Mouse (Mus musculus): ENCODE results near the gene Gm20388.

The Gm20388 gene

DNA sequence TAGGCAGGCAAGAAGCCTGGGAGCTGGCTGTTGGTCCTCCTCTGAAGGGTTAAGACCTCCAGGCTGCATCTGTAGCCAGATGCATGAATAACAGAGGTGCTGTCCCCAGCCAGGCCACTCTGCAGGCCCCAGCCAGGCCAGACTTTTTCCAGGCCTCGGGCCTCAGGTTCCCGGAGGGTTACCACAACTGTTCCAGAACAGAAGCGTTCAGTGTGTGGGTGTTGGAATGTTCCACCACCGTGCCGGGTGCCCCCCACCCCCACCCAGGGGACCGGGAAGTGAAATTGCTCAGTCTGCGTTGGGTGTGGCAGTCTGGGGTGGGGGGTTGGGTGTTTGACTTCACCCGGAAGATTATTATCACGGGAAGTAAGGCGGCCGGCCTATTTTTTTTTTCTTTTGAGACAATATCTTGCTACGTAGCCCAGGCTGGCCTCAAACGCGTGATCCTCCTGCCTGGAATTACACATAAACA, 2852.7 kb downstream of the Gm20388 start:
- no peak for DNase-seq (ENCODE audit: low read depth)

DNA sequence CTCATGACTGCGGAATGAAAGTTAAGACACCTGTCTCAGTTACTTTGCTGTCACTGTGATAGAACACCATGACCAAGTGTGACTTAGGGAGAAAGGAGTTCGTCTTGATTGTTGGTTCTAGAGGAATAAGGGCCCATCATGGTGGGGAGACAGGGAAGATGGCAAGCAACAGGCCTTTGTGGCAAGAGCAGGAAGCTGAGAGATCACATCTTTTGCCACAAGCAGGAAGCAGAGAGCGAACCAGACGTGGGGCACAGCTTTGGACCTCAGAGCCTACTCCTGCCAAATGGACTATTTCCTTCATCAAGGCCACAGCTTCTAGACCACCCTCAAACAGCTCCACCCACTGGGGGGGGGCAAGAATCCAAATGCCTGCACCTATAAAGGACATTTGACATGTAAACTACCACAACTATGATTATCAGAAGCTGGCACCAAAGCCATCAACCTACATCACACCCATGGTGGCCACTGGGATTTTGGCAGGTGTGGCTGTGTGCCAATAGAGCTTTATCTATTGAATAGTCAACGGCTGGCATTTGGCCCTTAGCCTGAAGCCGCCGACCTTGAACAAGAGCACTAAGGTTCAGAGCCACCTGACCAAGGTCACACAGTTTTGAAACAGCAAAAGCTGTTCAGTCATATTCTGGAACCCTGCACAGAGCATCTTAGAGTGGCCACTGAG, 2854.3 kb downstream of the Gm20388 start:
- no peak for DNase-seq (ENCODE audit: low read depth)

DNA sequence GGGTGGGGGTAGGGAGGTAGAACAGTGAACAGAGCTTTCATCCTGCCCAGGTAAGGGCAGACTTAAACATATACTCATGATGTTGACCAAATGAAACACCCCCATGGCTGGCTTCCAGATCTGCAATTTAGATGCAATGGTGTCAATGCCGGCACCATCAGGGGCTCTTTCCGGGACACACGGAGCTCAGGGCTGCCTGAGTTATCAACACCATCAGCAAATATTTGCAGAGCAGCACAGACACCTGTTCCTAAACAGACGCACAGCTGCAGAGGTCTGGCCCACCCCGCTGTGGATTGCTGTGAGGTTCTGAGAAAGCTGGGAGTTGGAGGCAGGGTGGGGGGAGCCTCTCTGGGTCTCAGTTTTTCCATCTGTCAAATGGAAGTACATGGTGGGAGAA, 2855.5 kb downstream of the Gm20388 start:
- no peak for DNase-seq (ENCODE audit: low read depth)

DNA sequence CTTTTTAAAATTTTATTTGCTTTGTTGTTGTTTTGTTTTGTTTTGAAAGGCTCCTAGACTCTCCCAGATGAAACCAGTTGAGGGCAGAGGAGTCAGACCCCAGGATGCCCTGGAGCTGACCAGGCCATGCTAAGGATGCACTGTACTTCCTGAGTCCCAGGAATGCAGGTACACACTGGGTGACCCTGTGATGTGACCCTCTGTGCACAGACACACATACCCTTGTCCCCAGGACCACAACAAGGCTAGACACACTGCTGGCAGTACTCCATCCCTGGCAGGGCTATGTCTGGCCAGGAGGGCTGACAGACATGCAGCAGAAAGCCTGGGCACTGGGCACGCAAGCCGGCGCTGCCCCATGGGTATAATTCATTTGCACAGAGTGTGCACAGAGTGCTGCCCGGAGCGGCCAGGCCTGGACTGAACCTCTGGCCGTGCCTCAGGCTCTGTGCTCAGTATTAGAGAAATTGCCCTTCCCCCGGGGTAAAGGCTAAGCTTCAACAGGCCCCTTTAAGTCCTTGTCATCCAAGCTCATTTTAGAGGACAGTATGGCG, 2856.1 kb downstream of the Gm20388 start:
- DNase-seq (ENCODE audit: low read depth), result no peak

DNA sequence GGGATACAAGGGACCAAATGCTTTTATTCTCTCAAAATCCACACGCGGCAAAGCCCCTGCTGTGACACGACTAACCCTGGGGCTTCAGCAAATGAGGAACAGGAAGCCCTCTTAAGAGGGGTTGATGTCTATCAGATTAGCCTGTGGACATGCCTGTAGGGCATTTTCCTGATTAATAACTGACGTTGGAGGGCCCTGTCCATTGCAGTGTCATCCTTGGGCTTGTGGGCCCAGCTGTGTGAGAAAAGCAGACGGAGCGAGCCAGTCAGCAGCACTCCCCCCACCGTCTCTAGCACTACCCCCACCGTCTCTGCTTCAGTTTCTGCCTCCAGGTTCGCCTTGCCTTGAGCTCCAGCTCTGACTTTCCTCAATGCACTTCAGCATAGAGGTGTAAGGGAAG, 2856.6 kb downstream of the Gm20388 start:
- no peak for DNase-seq (ENCODE audit: low read depth)

DNA sequence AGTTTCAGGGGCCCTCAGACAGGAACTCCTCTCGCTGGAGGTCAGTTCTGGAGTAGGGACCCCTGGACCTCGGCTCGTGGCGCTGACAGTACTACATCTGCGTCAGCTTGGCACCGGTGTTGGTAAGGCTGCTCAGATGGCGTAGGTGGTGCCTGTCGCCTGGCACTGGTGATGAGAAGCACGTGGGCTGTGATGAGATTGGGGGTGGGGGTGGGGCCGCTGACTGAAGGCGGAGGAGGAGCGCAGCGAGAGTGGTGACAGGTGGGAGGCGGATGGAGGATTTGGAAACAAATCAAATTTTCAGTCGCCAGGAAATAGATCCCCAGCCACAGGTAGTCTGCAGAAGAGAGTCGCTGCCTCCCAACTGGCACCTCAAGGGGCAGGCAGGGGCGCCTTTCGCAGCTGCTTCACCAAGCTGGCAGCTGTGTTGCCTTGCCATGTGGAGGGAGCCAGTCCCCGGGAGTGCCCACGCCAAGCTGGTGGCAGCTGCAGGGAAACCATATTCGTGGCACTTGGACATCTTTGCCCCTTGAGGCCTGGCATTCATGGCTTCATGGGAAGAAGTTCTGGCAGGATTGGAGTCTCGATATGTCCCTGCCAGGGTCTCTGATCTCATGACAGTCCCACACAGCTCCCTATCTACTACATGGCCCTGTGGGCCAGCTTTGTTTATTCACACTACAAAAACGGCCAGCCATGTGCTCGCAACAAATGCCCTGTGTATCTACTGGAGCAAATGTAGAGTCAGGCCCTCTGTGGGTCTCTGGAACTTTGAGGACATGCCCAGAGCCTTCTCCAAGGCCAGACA, 2858.8 kb downstream of the Gm20388 start:
- DNase-seq (ENCODE audit: low read depth), result no peak

DNA sequence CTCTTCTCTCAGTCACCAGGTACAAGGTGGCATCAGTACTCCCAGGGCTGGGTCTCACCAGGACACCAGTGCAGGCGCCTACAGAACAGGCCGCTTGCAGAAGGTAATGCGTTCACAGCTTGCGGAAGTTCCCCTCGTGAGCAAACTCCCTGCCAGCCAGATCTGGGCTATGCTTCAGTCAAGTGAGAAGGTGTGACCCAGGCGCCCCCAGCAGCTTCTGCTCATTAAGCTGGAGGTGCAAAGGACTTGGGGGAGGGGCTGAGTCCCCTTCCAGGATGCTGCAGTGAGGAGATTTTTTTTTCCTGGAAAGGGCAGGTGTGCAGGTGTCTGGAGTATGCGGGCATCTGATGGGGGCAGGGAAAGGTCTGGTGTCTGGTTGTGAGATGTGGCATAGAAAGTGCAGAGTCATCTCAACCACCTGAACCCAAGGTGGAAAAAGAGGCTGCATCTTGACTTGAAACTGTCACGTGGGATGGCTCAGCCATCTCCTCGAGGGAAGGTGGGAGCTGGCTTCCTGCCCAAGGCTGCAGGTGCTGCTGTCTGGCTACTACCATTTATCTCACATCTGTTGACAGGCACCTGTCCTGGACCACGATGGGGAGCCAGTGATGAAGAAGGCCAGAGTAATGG, 2861.9 kb downstream of the Gm20388 start:
- no peak for DNase-seq (ENCODE audit: low read depth)

DNA sequence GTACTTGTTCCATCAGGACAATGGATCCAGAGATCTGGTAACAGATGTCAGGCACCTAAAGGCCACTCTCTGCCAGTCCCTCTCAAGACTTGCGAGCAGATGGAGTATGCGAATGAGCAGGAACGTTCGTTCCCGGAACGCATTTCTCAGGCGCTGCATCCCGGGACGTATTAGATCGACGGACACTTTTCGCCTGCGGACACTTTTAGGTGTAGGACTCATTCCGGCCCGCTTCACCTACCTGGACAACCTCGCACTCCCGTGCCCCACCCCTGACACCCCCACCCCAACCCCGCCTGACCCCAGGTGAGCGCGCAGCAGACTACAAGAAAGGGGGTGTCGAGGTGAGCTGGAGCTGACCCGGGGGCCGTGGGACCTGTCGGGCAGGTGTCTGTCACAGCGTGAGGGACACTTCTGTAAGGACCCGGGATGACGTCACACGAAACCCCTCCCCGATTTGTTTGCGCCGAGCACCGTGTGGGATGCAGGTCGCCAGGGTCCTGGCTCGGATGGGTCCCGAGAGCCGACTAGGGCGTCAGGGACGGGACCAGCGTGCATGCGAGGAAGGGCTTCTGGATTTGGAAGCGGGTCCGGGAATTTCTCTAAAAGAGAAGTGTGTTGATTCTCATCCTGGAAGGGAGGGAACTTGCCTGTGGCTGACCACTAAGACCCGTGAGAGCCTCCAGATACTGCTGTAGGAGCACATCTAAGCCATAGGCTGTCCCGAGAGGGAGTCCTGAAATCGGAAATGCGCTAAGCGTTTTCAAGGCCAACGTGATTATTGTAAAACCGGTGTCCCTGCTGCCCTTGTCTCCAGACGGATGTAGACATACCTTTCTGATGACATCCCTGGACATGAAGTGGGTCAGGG, 2864.9 kb downstream of the Gm20388 start, which contains the start of gene Acsf3:
Gene Acsf3, plus strand, starts transcription at position 202 of the 871 bp plus-strand sequence.
- peak; percentile 86 for DNase-seq (ENCODE audit: low read depth)

DNA sequence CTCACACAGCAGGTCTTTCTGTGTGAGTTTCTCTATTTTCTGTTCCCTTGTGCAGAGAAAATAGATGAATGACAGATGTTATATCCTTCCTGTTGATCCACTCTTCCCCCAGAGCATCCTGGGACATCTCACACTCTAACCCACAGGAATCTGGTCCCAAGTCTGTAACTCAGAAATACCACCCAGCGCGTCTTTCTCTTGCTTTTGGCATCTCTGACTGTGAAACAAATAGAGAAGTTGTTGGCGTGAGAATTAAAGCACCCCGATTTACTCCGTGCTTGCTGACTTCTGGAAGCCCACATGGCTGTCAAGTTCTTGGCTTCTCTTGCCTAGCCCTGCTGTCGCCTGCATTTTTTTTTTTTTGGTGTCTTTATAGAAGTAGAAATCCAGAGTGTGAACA, 2867.1 kb downstream of the Gm20388 start:
- no peak for DNase-seq (ENCODE audit: low read depth)

DNA sequence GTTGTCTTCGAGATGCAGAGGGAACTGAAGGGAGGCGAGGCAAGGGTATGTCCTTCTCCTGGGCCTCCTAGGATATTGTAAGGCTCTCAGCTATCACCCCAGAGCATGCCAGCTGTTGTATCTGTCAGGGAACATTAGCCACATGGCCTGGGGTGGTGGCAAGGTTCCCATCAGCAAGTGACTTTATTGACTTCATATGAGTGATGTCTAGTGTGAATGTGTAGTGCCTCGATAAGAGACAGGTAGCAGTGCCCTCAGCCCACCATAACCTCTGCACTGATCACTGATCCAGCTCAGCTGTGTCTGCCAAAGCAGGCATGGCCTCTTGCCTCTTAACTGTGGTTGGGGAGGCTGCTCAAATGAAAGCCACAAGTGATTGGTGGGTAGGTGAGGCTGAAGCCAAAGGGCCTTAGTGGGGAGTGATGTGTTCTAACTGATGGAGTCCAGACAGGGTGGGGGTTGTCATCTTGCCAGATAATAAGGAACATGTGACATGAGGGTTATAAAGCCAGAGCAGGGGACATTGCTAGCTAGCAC, 2868.1 kb downstream of the Gm20388 start:
- DNase-seq (ENCODE audit: low read depth), result no peak

DNA sequence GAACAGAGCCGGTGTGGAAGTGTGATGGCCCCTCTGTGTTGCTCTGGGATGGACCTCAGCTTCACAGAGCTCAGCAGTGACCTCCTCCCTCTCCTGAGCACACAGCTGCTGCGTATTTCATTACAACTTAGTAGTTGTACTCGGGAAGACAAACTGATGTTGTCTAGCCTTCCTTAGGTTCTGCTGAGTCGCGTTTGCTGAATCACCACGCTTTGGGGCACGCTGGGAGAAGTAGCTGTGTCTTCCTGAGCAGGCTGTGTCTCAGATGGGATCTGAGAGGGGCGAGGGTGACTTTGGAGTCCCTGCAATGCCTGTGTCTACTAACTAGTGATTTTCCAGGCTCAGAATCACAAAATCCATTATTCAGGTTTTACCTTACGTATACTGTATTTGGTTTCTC, 2868.6 kb downstream of the Gm20388 start:
- no peak for DNase-seq (ENCODE audit: low read depth)

DNA sequence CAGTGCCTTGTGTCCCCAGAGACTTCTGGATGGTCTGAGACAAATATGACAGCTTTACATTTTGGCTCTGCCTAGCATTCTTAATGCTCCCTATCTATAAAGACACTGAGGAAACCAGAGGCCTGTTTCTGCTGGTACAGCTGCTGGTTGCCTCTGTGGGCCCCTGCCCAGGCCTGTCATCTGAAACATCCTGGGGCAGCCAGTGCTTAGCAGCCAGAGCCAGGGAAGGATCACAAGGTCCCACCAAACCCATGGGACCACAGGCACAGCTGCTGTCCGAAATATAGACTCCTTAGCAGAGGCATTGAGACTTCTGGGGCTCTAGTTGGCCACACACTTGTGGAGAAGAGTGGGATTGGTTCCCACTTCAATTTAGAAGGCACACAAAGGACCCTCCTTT, 2874.1 kb downstream of the Gm20388 start:
- no peak for DNase-seq (ENCODE audit: low read depth)

DNA sequence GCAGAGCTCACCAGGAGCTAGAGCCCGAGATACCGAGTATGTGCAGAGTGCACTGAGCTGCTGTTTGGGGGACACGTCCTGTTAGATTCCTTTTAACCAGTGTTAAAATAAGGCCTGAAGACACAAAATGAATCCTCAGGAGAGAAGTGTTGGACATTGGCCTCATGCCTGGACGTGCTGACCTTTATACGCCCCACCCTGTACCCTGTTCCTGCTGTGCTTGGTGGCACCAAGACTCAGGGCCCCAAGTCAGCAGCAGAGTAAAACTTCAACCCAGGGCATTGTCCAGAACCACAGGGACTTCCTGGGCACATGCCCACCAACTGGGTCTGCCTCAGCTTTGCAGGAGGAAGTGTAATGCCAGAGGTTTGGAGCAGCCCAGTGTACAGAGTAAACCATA, 2879.2 kb downstream of the Gm20388 start:
- DNase-seq (ENCODE audit: low read depth), result no peak

DNA sequence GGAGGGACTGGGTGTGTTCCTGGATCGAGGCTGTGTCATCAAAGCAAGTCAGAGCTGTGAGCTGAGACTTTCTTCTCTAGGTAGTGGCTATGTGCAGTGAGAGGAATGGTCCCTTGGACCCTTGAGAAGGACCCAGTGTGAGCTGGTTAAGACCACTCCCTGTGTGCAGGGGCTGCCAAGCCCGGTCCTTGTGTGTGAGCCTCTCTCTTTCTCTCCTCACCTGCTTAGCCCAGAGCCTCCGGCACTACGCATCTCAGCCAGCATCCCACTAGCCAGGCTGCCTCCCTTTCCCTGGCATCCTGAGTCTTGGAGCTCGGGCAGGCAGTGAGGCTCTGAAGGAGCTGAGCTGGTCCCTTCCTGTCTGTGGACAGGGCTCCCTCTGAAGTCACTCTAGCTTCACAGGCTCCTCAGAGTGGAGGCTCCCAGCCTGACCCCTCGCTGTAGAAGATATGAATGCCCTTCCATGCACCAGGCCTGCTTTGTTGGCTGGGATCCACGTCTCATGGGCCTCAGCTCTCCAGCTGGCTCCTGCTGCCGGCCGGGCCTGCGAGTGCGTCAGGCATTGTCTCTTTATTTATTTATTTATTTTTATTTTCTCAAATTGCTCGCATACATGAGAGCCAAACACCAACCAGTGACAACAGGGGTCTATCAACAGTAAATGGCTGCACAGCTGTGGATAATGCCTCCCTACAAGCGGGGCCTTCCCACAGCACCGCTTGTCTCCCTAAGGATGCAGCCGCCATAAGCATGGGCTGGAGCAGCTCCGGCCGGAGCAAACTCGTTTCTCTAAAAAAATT, 2882.9 kb downstream of the Gm20388 start:
- DNase-seq (ENCODE audit: low read depth), result no peak

DNA sequence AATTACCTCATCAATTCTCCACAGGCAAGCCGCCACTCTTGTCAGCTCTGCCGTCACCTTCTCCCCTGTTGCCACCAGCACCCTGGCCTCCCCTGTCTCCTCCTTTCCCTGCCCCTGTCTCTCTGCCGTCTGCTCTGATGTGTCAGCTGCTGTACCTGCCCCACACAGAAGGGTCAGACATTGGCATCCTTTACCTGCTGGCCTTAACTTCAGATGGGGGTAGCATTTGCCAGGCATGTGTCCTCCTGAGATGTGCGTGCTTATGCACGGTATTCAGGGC, 2883.5 kb downstream of the Gm20388 start:
- no peak for DNase-seq (ENCODE audit: low read depth)

DNA sequence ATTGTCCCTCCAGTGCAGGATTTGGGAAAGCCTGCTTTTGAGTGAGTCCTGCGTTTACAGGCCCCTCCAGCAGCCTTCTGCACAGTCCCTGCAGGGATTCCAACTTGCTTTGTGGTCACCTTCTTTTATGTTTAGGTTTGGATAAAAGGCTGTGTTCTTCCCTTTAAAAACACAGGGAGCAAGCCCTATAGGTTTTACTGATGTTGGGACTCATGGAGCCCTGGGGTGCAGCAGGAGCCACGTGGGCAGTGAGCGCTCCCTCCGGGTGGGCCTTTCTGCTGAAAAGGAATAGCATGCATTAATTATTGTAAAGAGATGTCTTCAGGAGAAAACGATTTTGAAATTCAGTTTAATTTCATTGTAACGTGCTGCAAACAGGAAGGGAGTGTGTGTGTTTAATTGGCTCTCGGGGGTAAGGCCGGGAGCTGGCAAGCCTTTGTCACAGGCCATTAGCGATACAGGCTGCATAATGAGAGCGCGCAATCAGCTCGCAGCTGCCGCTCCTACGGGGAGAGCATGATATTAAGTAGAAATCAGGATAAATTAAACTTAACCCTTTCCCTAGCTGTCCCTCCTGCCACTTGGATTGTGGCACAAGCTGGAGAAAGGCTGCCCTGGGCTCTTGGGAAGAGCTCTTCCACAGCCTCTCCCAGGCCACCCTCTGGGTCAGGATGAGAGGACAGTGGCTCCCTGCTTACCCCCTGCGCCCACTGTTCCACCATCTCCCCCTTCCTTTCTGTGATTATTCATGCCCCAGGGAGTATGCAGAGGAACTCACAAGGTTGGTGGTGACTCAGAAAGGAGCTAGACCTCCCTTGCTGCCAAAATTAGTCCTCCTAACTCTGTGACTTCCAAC, 2893.5 kb downstream of the Gm20388 start:
- peak; percentile 61 for DNase-seq (ENCODE audit: low read depth)

DNA sequence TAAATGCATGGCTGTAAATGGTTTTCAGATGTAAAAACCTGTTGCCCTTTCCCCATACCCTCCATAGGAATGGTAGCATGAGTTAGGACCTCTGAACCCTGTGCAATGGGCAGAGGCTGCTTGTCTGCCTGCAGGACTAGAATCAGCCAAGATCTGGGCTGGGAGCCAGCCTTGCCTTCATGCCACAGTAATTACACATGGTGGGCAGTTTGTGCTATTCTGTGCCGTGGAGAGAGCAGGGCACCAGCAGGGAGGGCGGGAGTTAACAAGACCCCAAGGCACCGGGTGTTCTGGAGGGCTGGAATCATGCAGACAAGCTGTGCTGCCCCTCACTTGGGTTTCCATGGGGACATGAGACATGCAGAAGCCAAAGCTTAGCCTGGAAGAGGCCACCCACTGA, 2894.7 kb downstream of the Gm20388 start:
- peak; percentile 65 for DNase-seq (ENCODE audit: low read depth)

DNA sequence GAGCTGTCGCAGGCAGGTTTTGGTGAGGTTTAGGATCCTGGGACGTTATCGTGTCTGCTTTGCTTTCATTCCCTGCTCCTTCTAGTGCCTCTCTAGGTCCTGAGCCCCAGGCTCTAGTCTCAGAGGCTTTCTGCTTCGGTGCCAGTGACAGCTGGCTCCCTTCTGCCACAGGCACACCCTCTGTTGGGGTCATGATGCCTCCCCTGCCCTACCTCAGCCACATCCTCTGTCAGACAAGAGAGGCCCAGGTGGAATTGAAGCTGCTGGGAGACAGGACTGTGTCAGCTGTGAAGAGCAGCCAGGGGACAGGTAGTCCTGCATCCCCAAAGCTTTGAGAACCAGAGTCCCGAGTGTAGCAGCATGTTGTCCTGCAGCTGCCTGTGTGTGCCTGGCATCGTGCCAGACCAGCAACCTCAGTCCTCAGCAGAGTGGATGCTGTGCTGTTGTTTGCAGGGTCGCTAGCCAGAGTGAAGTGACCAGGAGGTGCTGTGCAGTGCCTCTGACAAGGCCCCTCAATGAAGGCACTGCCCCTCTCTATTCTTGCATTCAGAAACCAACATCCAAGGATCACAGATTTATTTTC, 2896.4 kb downstream of the Gm20388 start:
- DNase-seq (ENCODE audit: low read depth), result no peak

DNA sequence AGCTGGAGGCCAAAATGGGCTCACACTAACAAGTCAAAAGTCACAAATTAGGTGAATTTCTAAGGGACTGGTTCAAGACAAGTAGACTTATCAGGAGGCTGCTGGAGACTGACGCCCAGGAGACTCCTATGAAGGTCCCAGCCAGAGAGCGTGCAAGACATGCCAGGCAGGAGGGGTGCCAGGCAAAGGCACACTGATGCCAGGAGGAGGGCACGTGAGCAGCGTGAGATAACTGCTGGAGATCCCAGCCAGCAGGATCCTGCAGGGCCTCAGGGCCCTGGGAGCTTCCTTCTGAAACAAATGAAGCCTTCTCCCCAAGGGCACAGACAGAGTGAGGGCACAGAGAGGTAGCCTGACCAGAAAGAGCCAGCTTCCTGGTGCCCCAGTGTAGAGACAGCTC, 2897.3 kb downstream of the Gm20388 start:
- DNase-seq (ENCODE audit: low read depth), result no peak

Measured in NIH3T3 (cell line).